Mouse (Mus musculus) hindbrain, embryonic 10.5 days (tissue): ENCODE data around the gene Bst2. TPM values are rescaled to one million over a fixed set of nuclear protein-coding genes. Genes with fewer than 3 reads are reported as not detected.

Experiments used
- DNase-seq: peaks from one replicate; pipeline ENCODE4 v3.0.0-alpha.2; 2017; ENCODE audit warnings: low spot score
- H3K27ac ChIP-seq: fragments of 300-500 bp; sonication (generic); 2 replicates; pipeline ENCODE4 v1.5.1; 2016; ENCODE audit warnings: mild to moderate bottlenecking, moderate library complexity
- H3K27me3 ChIP-seq: fragments of 300-500 bp; sonication (generic); 2 replicates; pipeline ENCODE4 v1.6.1; 2016; ENCODE audit warnings: mild to moderate bottlenecking; ENCODE audit not compliant: poor library complexity, insufficient read depth, severe bottlenecking
- H3K36me3 ChIP-seq: fragments of 300-500 bp; sonication (generic); 2 replicates; pipeline ENCODE4 v1.6.1; 2016; ENCODE audit warnings: mild to moderate bottlenecking, moderate library complexity
- H3K4me1 ChIP-seq: fragments of 300-500 bp; sonication (generic); replicated peaks from 2 replicates; pipeline ENCODE4 v1.6.1; 2016; ENCODE audit warnings: mild to moderate bottlenecking
- H3K4me3 ChIP-seq: fragments of 300-500 bp; sonication (generic); 2 replicates; pipeline ENCODE4 v1.5.1; 2016; ENCODE audit warnings: mild to moderate bottlenecking, moderate library complexity
- H3K9me3 ChIP-seq: fragments of 300-500 bp; sonication (generic); 2 replicates; pipeline ENCODE4 v1.6.1; 2016; ENCODE audit warnings: mild to moderate bottlenecking, moderate library complexity
- WGBS: fragments of 180-500 bp; shearing (Covaris S2); methylation state at CpG from one replicate; pipeline ENCODE4 v1.1.7; 2016; 5-methylcytosine and 5-hydroxymethylcytosine counted together
- polyA plus RNA-seq: library from polyadenylated mRNA; unstranded; fragments of >200 nt; fragmentation: Nextera tagmentation; extraction: Ambion mirVana; gene quantifications from 2 replicates; pipeline ENCODE4 v1.2.1, GENCODE M21; 2016

Bst2 gene
- 8.9 and 9.6 TPM in 2 replicates for polyA plus RNA-seq

DNA sequence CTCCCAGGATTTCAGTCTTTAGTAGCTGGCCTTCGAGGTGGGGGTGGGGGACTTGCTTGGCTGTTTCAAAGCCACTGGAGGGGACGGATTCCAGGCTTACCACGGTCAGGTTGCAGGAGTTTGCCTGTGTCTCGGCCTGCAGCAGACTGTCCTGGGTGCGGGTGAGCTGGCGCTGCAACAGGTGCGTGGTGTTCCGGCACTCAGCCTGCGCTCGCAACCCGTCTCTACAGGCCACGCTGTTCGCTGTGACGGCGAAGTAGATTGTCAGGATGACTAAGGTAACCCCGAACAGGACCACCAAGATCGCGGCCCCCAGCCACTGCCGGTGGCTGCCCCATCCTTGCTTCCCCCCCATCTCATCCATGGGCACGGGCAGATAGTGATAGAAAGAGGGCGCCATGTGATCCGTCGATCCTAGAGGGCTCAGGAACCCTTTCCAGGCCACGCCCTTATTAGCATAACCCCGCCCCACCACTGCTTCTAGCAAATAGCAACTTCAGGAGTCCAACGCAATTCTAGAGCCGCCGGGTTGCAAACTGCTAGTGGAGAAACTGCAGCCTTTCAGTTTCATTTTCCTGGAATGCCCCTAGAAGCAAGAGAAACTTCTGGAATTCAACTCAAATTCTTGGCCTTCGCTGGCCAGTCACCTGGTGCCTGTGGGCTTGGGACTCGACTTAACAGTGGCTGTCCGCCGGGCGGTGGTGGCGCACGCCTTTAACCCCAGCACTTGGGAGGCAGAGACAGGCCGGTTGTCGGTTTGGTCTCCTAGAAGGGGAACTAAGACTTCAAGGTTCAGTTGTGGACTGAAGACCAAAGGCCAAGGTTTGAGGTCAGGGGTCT lies at the start of gene Bst2:
Gene Bst2, minus strand, starts transcription at position 429 of the 840 bp plus-strand sequence.
- Histone ChIP-seq H3K4me3 (peak within 1 kb of the TSS; percentile 51), H3K27me3 (peaks cover 45% of the 10 kb centered on the region), H3K9me3 (no peaks in the 10 kb centered on the region), H3K4me1 (peaks cover 18% of the 10 kb centered on the region), H3K27ac (peak within 1 kb of the TSS; percentile 46; the same call in 1 of the 2 replicates), H3K36me3 (no peaks in the 10 kb centered on the region)
- 4% methylated on average over 37 of the region's 37 CpGs for WGBS
- peak; percentile 75 for DNase-seq

DNA sequence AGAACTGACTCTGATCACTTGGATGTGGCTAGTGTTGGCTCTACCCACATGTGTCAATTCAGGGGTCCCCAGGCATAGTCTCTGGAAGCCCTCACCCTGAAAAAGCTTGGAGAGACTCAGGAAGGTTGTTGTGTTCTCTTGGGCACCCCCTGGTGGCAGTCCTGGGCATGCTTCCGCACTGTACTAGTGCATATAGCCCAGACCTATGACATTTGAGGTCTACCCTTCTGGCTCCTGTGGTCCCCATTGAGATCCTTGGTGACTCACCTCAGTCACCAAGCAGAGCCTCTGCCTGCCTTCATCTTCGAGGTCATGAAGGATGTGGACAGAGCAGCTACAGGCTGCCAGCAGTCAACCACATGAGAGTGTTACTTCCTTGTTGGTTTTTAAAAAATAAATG lies 49.6 kb upstream of the Bst2 start:
- H3K36me3 ChIP-seq = peaks cover 38% of the 10 kb centered on the region
- peaks cover 12% of the 10 kb centered on the region for H3K4me1 ChIP-seq
- peak; percentile 36 for DNase-seq
- WGBS = 78% methylated on average over 2 of the region's 2 CpGs
- H3K9me3 ChIP-seq = no peaks in the 10 kb centered on the region
- H3K27me3 ChIP-seq = peaks cover 19% of the 10 kb centered on the region
- no peak overlapping the region for H3K27ac ChIP-seq
- H3K4me3 ChIP-seq = no peak overlapping the region

DNA sequence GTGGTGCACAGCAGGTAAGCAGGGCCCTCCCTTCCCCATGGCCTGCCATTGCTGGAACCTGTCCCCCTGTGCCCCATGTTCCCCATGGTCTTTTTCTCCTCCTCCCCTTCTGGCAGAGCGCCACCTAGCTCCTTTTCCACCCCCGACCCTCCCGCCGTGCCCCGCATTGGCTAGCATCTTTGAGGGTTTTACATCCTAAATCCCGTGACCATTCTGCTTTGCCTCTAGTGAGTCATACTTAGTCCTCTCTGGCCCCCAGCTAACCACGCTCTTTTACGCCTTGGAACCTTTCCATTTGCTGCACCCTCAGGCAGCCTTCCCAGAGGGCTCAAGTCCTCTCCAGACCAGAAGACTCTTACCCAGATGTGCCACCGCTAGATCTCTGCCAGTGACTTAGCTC lies 42.9 kb upstream of the Bst2 start:
- Histone ChIP-seq H3K27ac (no peak overlapping the region), H3K9me3 (no peaks in the 10 kb centered on the region), H3K27me3 (peaks cover 31% of the 10 kb centered on the region), H3K36me3 (peaks cover 33% of the 10 kb centered on the region), H3K4me1 (peaks cover 5% of the 10 kb centered on the region; the same call in 1 of the 2 replicates), H3K4me3 (no peak overlapping the region)
- WGBS = 26% methylated on average over 9 of the region's 9 CpGs
- no peak for DNase-seq

DNA sequence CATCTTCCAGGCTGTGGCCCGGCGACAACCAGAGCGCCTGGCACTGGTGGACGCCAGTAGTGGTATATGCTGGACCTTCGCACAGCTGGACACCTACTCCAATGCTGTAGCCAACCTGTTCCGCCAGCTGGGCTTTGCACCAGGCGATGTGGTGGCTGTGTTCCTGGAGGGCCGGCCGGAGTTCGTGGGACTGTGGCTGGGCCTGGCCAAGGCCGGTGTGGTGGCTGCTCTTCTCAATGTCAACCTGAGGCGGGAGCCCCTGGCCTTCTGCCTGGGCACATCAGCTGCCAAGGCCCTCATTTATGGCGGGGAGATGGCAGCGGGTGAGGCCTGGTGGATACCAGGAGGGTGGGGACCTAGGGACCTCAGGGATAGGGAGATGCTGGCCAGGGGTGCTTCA lies 42.2 kb upstream of the Bst2 start:
- WGBS = 88% methylated on average over 14 of the region's 14 CpGs
- Histone ChIP-seq H3K27ac (no peak overlapping the region), H3K4me1 (peaks cover 5% of the 10 kb centered on the region; the same call in 1 of the 2 replicates), H3K9me3 (no peaks in the 10 kb centered on the region), H3K4me3 (no peak overlapping the region), H3K36me3 (peaks cover 26% of the 10 kb centered on the region), H3K27me3 (peaks cover 31% of the 10 kb centered on the region)
- no peak for DNase-seq

DNA sequence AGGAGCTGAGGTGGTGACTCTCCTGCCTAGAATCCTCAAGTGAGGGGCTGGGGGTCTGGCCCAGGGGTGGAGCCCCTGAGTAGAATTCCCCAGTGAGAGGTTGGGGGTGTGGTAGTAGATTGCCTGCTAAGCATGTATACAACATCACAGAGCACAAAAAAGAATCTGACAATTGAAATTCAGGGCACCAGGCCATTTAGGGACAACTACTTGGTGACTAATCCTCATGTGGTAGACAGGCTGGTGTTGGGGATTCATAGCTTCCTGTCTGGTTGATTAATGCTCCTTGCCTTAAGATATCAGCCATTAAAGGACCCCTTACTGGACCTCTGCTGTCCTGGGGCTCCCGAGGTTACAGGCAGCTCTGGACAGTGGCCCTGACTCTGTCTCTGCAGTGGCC lies 41.8 kb upstream of the Bst2 start:
- no peak for DNase-seq
- Histone ChIP-seq H3K4me1 (peaks cover 5% of the 10 kb centered on the region; the same call in 1 of the 2 replicates), H3K27ac (no peak overlapping the region), H3K9me3 (no peaks in the 10 kb centered on the region), H3K4me3 (no peak overlapping the region), H3K36me3 (peaks cover 21% of the 10 kb centered on the region), H3K27me3 (peaks cover 27% of the 10 kb centered on the region)
- WGBS = 63% methylated on average over 1 of the region's 1 CpGs

DNA sequence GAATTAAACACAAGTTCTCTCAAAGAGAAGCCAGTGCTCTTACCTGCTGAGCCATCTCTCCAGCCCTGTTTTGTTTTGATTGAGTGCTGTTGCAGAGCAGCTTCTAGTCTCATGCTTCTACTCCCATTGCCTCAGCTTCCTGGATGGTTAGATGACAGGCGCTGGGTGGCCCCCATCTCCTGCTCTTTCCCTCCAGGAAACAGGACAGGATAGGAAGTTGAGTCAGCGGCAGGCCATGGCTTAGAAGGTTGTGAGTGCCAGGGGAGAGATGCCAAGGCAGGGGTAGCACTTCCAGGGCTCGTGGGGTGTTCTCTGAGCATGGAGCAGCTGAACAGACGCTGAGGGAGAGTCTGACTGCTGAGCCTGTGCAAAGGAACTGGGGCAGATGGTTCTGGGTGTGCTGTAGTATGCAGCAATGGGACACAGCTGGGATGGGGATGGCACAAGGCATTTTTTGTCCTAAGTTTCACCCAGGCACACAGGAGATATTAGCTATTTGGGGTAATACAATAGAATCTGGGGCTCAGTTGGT lies 40.7 kb upstream of the Bst2 start:
- WGBS = 73% methylated on average over 4 of the region's 4 CpGs
- Histone ChIP-seq H3K9me3 (no peaks in the 10 kb centered on the region), H3K36me3 (peaks cover 15% of the 10 kb centered on the region), H3K4me1 (peaks cover 6% of the 10 kb centered on the region), H3K4me3 (no peak overlapping the region), H3K27ac (no peak overlapping the region), H3K27me3 (peaks cover 24% of the 10 kb centered on the region)
- no peak for DNase-seq

DNA sequence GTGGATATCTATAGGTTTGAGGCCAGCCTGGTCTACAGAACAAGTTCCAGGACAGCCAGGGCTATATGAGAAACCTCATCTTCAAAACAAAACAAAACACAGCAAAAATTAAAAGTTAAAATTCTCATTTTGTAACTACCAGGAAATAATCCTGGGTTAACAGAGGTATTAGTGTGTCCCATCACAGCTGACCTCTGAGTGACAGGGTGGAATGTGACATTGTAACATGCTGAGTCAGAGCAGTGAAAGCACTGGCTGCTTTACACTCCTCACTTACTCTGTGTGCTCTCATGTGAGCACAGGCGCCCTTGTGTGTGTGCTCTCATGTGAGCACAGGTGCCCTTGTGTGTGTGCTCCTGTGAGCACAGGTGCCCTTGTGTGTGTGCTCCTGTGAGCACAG lies 37.8 kb upstream of the Bst2 start:
- H3K27me3 ChIP-seq = peaks cover 13% of the 10 kb centered on the region
- WGBS = 69% methylated on average over 1 of the region's 1 CpGs
- H3K4me1 ChIP-seq = peaks cover 23% of the 10 kb centered on the region
- DNase-seq = no peak
- H3K36me3 ChIP-seq = no peaks in the 10 kb centered on the region
- no peaks in the 10 kb centered on the region for H3K9me3 ChIP-seq
- no peak overlapping the region for H3K27ac ChIP-seq
- H3K4me3 ChIP-seq = no peak overlapping the region

DNA sequence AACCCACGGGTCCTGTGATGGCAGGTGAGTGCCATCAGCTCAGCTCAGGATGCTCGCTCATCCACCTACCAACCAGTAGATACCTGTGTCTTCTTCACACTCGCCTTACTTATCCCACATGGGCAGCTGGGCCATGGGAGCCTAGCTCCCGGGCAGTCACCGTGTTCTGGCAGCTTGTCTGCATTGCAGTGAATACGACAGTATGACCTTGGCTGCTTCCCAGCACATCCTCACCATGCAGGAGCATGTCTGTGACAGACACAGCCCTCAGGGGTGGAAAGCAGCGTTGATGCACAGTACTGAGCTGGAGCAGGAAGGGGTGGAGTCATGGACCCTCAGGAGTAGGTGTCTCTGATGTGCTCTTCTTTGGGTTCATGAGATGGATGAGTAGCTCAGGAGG lies 37.2 kb upstream of the Bst2 start:
- no peak overlapping the region for H3K4me3 ChIP-seq
- WGBS = 85% methylated on average over 7 of the region's 7 CpGs

DNA sequence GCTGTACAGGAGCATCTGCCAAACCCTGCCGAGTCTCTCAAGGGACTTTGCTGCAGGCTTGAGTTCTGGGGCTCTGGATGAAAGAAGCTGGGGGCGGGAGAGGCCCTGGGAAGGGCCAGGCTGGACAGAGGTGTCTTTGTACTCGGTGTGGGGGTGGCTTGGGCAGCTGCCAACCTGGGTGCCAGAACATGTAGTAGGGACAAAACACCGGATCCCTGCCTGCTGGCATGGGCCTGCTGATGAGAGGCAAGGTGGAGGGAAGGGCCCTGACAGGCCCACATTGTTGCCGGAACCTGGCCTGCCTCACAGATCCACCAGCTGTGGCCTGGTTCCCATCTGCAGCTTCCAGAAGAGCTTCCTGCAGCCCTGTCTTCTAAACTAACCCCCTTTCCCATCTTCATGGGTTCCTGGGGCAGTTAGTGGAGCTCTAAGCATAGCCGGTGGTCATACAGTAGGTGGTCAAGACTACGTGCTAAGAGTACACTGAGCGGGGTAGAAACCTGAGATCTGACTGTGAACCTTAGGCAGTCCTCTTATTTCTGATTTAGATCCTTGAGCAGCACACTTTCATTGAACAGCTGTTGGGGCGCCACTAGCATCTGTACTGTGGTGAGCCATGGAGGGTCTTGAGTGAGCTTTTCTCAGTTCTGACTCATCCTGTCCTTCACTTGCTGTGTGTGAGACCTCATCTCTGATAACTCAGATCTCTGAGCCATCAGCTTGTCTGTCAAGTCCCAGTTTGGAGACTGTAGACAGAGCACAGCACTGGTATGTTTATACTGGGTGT lies 35.8 kb upstream of the Bst2 start:
- Histone ChIP-seq H3K4me3 (peak overlapping the region; percentile 5; the same call in 1 of the 2 replicates), H3K4me1 (peaks cover 40% of the 10 kb centered on the region), H3K9me3 (no peaks in the 10 kb centered on the region), H3K27ac (no peak overlapping the region), H3K36me3 (no peaks in the 10 kb centered on the region), H3K27me3 (peaks cover 24% of the 10 kb centered on the region)
- WGBS = 83% methylated on average over 9 of the region's 9 CpGs
- DNase-seq = no peak

More for the DNA sequence above, 37.2 kb upstream of the Bst2 start:
- Histone ChIP-seq H3K36me3 (no peaks in the 10 kb centered on the region), H3K9me3 (no peaks in the 10 kb centered on the region), H3K27ac (no peak overlapping the region), H3K27me3 (peaks cover 11% of the 10 kb centered on the region), H3K4me1 (peaks cover 28% of the 10 kb centered on the region)
- no peak for DNase-seq

DNA sequence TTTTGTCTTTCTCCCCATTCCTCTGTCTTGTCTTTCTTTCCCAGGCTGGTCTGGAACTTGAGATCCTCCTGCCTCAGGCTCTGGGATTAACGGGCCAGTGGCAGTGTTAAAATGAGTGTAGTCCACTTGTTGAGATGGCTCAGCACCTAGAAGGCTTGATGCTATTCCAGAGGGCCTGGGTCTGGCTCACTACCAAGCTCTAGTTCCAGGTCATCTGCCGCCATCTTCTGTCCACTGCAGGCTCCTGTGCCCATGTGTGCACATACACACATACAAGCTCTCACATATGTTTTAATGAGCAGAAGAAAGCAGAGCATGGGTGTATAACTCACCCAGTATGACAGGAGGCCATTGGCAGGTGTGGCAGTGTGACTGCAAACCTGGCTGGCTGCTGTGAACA lies 34.8 kb upstream of the Bst2 start:
- no peaks in the 10 kb centered on the region for H3K9me3 ChIP-seq
- peaks cover 34% of the 10 kb centered on the region for H3K27me3 ChIP-seq
- DNase-seq = no peak
- no peak overlapping the region for H3K4me3 ChIP-seq
- no peaks in the 10 kb centered on the region for H3K36me3 ChIP-seq
- no peak overlapping the region for H3K27ac ChIP-seq
- 87% methylated on average over 2 of the region's 2 CpGs for whole genome bisulfite sequencing
- H3K4me1 ChIP-seq = peaks cover 40% of the 10 kb centered on the region

DNA sequence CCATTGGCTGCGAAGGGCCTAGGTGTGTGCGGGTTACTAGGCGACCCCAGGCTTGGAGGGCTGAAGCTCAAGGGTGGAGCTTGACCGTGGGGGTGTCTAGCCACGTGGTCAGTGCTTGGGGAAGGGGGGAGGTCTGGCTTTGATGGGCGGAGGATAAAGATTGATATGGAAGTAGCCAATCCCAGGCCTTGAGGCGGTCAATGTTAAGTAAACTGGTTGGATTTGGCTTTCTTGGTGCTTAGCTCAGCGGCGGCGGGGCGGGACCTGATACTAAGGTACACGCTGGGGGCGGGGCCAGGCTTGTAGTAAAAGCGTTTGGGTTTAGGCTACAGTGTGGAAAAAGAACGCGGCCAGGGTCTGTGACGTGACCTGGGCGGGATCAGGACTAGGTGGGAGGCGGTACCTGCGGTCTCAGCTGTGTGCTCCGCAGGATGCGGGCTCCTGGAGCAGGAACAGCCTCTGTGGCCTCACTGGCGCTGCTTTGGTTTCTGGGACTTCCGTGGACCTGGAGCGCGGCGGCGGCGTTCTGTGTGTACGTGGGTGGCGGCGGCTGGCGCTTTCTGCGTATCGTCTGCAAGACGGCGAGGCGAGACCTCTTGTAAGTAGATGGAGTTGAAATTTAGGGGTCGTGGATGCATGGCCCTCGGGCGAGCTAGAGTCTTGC lies 33.2 kb upstream of the Bst2 start:
- Histone ChIP-seq H3K27ac (peak overlapping the region; percentile 80), H3K4me3 (peak overlapping the region; percentile 80), H3K9me3 (no peaks in the 10 kb centered on the region), H3K27me3 (peaks cover 51% of the 10 kb centered on the region), H3K4me1 (peaks cover 40% of the 10 kb centered on the region), H3K36me3 (no peaks in the 10 kb centered on the region)
- WGBS = under 1% methylated on average over 41 of the region's 41 CpGs
- peak; percentile 90 for DNase-seq
